Mouse (Mus musculus): ENCODE data around the gene Elk3.

- TF ChIP-seq ZNF384 (IDR thresholded peaks at IDR 0.05; ENCODE audit: low read depth, low read length) (no peak), ZC3H11A (IDR thresholded peaks at IDR 0.05; ENCODE audit: borderline replicate concordance, low read depth, low read length) (no peak), HCFC1 (IDR thresholded peaks at IDR 0.05; ENCODE audit: borderline replicate concordance, insufficient read depth, low read length) (no peak)
Measured at GRCm38 (mm10) chr10:93201846-93202458, 109.0 kb downstream of the Elk3 start.
